Mouse (Mus musculus) c-Kit-negative CD71-positive TER-119-positive erythroid progenitor cells, embryonic 14.5 days (primary cell): ENCODE measurements at regions not wholly inside any gene's neighbourhood (a gene's known extent, or its start where the extent isn't known, plus 50 kb on each side); places are given as distances from the start of the nearest gene placed in this dataset.

Experiments
- DNase-seq: peaks from one replicate; pipeline ENCODE4 v3.0.0-alpha.2; 2013; ENCODE audit warnings: low read depth, low spot score

- no peak for DNase-seq
These were observed 80.6 kb downstream of the Fam53a start for GRCm38 (mm10) chr5:33548800-33549199.

- DNase-seq, result peak; percentile 21
These were observed 86.1 kb downstream of the Fam53a start for GRCm38 (mm10) chr5:33543372-33543771.

GRCm38 (mm10) chr5:33542643-33543042 is 86.8 kb downstream of the Fam53a start:
- no peak for DNase-seq

GRCm38 (mm10) chr5:33542000-33542554 is 87.4 kb downstream of the Fam53a start:
- DNase-seq, result no peak

GRCm38 (mm10) chr5:33540259-33540658 is 89.2 kb downstream of the Fam53a start:
- DNase-seq, result no peak

- DNase-seq, result no peak
These were observed 92.0 kb downstream of the Fam53a start for GRCm38 (mm10) chr5:33537429-33537828.

- DNase-seq, result no peak
These were observed 92.4 kb downstream of the Fam53a start for GRCm38 (mm10) chr5:33537017-33537416.

GRCm38 (mm10) chr5:33536261-33536660 is 93.2 kb downstream of the Fam53a start:
- no peak for DNase-seq

GRCm38 (mm10) chr5:33535145-33536010 is 94.1 kb downstream of the Fam53a start:
- no peak for DNase-seq

- DNase-seq, result no peak
These were observed 95.1 kb downstream of the Fam53a start for GRCm38 (mm10) chr5:33534345-33534744.

GRCm38 (mm10) chr5:33533185-33533584 is 96.2 kb downstream of the Fam53a start:
- DNase-seq, result no peak

GRCm38 (mm10) chr5:33531263-33531662 is 97.5 kb upstream of the Nkx1-1 start:
- no peak for DNase-seq

GRCm38 (mm10) chr5:33529771-33530170 is 96.0 kb upstream of the Nkx1-1 start:
- DNase-seq, result no peak

- DNase-seq, result peak; percentile 20
These were observed 95.3 kb upstream of the Nkx1-1 start for GRCm38 (mm10) chr5:33528971-33529670.

- DNase-seq, result no peak
These were observed 94.0 kb upstream of the Nkx1-1 start for GRCm38 (mm10) chr5:33527750-33528149.

- DNase-seq, result no peak
These were observed 93.5 kb upstream of the Nkx1-1 start for GRCm38 (mm10) chr5:33527316-33527715.

- DNase-seq, result no peak
These were observed 88.4 kb upstream of the Nkx1-1 start for GRCm38 (mm10) chr5:33521951-33522742.

GRCm38 (mm10) chr5:33520856-33521255 is 87.1 kb upstream of the Nkx1-1 start:
- DNase-seq, result no peak

- no peak for DNase-seq
These were observed 85.6 kb upstream of the Nkx1-1 start for GRCm38 (mm10) chr5:33519394-33519793.

GRCm38 (mm10) chr5:33518860-33519259 is 85.1 kb upstream of the Nkx1-1 start:
- DNase-seq, result no peak

- DNase-seq, result no peak
These were observed 83.8 kb upstream of the Nkx1-1 start for GRCm38 (mm10) chr5:33517625-33518024.

- no peak for DNase-seq
These were observed 82.4 kb upstream of the Nkx1-1 start for GRCm38 (mm10) chr5:33516211-33516610.
